Mouse (Mus musculus) adrenal gland, postnatal 14 days (tissue): ENCODE results near the gene Tekt1. TPM values are rescaled to one million over a fixed set of nuclear protein-coding genes. Genes with fewer than 3 reads are reported as not detected.

Source experiments
- DNase-seq: peaks from one replicate; pipeline ENCODE4 v3.0.0; 2021; ENCODE audit warnings: mixed read lengths
- microRNA-seq, 2 experiments: library from miRNA; unstranded; fragments of <30 nt; microRNA quantifications; one replicate each; pipeline ENCODE4 v1.2.0; 2021
- total RNA-seq: library from RNA; stranded (reverse); gene quantifications from 2 replicates; pipeline ENCODE4 v1.2.3, GENCODE M21; 2021

Gene Tekt1
- total RNA-seq, 1 experiment from 2014 or later: not detected

DNA sequence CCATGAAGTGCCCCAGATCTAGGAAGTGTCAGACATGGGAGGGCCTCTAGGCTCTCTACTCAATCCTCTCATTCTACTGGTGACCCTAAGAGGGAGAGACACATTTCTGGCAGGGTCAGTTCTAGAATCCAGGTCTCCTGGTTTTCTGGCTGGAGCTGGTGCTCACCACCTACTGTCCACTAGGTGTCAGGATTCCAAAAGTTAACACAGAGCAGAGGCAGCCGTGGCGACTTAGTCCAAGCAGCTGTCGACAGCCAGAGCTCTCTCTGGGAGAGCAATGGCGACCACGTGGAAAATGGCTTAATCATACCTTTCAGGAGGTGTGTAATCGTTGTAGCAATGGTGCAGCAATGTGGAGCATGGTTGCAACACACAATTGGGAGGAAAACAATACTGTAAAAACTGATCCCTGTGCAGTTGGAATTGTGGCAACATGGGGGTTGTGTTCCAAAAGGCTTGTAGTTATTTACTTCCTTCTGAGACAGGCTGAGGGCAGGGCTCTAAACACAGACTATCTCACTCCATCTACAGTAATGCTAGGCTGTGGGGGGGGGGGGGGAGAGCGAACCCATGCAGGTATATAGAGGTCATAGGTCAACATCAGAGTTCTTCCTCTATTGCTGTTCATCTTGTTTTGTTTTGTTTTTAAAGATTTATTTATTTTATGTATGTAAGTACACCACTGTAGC lies 19.5 kb downstream of the Tekt1 start:
- DNase-seq: peak; percentile 68

DNA sequence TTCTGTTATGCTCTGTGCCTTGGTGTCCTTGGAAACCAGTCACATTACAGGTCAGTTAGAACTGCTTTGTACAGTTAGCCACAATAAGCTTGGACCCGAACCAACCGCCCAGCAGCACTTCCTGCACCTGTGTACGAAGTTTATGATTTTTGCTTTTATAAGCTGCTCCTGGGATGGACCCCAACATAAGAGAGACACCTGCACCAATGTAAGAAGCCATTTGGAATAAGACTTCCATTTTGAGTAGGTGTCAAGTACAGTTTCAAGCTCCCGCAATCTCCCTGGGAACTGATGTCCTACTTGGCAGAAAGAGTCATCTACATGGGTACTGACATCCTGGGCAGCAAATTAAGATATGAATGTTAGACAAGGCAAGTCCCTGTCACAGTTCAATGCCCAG lies 22.5 kb downstream of the Tekt1 start:
- no peak for DNase-seq

DNA sequence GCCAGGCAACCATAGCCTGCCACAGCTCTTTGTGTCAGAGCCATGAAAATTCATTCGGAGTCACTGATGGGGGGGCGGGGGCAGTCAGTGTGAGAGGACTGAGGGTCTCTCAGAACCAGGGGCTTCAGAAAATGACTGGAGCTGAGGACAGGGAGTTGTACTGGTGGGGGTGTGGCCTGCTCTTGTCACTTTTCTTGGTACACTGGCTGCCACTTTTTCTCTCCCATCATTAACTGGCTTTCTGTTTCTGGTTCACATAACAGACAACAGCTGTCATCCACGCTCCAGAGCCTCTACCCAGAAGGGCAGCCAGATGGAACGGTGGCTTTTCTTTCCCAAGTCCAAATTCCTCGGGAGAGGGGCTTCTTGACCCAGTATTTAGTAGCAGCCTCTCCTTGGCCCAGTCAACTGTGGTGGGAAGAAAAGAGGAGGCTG lies 23.8 kb downstream of the Tekt1 start:
- DNase-seq: no peak

DNA sequence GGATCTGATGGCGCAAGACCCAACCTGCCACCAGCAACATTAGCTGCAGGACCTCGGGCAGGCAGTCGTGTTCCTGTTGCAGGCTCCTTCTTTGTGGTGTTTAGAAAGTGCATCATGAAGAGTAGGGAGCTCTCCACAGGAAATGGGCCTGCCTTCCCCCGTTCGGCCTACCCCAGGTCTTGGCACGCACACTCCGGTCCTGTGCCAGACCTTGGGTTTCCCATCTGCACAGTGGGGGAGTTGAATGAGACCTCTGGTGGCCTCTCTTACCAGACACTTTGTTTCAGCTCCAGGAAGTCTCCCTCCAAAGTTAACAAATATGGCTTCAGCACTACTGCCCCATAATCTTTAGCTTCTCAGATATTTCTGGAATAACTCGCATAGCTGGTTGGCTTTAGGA lies 25.5 kb downstream of the Tekt1 start:
- no peak for DNase-seq

DNA sequence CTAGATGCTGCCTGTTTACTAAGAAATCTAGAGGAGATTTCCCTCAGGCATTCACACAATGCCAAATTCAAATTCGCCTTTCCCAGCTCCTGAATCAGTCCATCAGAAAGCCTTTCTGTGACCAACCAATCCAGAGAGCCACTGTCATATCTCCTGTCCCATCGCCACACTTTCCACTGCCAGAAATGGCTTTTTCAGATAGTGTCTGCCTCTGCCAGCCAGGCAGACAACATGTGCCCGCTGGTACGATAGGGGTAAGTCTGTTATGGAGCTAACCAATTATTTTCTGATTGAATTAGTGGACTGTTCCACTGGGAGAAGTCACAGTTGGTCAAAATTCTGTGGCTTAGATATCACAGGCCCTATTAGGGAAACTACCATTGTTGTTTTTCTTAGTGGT lies 27.6 kb downstream of the Tekt1 start:
- DNase-seq: no peak

DNA sequence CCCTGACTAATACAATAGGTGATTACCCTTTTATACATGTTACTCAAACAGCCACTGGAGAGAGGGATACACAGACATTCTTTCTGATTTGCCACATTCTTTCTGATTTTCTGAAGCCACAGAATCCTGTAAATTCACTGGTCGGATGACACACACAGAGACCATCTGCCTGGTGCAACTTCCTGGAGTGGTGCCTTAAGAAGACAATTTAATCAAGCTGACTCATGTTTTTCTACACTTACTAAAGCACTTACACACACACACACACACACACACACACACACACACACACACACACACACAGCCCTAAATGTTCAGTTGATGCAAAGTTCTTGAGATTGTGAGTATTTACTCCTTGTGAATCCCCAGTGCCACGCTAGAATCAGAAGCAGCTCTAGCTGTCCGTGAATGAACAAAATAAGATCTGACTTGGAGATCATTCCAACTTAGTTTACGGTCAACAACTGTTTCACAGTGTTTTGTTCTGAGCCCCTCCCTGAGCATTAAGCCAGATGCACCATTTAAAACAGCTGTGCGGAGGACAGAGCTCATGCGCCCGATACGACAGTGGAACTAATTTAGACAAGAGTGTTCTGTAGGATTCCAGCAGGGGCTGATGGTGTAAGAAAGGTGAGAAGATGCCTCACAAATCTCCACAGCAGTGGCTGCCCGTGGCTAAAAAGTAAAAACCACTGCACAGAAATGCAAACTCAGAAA lies 29.1 kb downstream of the Tekt1 start:
- no peak for DNase-seq

DNA sequence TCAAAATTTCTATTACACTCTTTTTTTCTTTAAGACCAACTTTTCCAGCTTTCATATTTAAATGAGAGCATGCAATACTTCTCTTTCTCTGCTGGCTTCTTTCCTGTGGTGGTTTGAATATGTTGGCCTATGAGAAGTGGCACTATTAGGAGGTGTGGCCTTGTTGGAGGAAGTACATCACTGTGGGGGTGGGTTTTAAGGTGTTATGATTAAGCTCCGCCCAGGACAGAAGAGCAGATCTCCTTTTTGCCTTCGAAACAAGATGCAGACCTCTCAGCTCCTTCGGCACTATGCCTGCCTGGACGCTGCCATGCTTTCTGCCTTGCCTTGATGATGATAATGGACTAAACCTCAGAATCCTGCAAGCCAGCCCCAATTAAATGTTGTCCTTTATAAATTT lies 36.5 kb downstream of the Tekt1 start:
- no peak for DNase-seq

DNA sequence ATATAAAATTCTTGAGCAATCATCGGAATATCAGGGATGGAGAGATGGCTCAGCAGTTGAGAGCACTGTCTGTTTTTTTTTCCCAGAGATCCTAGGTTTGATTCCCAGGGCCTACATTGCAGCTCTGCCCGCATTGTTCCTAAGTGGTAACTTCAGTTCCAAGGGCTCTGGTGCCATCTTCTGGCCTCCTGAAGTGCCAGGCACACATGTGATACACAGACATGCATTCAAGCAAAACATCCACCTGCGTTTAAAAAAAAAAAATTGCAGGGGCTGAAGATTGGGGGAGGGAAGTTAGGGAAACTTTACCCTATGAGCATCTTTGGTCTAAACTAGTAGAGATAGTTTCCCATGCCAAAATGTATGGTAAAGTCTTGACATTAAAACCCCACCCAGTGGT lies 37.8 kb downstream of the Tekt1 start:
- no peak for DNase-seq

DNA sequence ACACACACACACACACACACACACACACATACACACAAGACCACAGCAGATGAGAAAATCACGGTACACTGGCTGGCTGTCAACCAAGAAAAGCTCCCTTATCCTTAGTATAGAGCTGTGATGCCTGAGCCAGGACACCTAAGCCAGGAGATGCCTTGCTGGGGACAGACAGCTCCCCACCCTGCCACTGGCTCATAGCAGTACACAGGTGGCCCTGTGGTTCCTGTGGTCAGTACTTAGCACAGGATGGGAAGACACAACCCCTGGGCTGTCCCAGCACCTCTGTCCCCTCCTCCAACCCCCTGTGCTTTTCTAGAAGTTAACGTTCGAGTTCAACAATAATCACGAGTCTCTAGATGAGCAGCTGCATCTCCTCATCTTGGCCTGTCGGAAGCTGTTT lies 44.2 kb downstream of the Tekt1 start:
- no peak for DNase-seq

DNA sequence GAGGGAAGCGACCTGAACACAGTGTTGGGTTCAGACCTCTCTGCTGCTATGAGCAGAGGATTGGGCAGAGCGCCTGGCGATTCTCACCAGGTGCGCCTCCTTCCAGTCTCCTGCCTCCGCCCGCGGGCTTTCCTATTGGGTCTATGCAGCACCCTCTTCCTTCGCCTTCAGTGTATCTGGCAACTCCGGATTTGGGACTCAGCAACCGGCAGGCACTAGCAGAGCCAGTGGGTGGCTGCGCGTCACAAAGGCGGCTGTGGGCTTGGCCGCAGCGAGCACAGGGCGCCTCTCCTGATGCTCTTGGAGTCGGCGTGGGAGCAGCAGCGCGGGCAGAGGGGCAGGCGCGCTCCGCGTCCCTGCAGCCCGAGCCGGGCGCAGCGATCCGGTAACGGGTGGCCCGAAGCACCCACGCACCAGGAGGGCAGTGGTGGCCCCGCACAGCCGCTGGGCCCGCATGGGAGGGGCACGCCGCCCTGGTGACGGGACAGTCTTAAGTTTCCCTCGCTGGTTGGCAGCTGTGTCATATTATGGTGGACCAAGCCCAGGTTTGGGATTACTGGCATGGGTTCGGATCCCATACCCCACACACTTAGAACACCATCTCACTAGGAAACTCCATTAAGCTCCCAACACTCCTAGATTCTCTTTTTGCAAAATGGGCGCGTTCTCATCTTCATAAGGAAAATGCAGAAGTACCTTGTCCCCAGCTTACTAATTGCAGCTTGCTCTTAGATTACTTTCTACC lies 47.9 kb downstream of the Tekt1 start, which contains the start of gene Fbxo39:
Gene Fbxo39, plus strand, starts transcription at position 294 of the 745 bp plus-strand sequence.
- DNase-seq: peak; percentile 29

DNA sequence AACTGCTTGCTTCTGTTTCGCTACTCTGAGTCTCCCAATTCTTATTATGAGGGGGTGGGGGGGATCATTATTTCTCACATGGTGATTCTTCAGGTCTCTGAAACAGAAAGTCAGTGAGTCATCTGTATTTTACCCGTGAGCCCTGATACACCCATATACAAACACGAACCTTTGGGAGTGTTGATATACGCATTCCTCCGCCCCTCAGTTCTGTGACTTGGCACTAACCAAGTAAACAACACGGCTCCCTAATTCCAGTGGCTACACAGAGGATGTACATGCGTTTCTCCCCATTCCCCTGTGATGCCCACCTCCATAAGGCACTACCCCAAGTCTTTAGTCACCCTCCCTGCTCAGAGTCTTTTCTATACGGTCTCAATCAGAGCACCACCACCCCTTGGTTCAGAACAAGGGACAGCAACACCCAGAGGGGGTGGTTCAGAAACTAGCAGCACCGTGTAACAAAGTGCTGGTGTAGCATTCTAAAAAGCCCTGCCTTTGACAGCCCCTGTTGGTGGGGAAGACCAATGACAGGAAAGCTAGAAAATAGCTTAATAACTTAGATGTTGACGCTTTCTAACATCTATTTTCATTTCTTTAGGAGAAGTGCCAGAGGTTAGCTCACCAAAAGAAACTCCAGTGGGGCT lies 50.8 kb downstream of the Tekt1 start:
- no peak for DNase-seq

DNA sequence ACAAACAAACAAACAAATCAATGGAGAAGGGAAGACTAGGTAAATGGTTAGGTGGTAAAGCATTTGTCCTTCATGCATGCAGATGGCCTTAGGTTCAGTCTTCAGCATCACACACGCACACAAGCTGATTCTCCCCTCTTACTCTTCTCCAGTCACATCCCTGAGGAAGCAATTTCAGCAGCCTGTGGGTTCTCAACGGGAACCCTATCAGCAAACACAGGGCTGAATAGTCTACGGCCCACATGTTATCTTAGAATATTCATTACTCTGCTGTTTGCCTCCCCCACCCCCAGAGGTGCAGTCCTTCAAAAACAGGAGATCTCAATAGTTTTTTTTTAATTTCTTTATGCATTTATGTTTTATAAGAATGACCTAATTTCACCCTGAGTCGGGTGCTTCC lies 51.8 kb downstream of the Tekt1 start:
- no peak for DNase-seq

DNA sequence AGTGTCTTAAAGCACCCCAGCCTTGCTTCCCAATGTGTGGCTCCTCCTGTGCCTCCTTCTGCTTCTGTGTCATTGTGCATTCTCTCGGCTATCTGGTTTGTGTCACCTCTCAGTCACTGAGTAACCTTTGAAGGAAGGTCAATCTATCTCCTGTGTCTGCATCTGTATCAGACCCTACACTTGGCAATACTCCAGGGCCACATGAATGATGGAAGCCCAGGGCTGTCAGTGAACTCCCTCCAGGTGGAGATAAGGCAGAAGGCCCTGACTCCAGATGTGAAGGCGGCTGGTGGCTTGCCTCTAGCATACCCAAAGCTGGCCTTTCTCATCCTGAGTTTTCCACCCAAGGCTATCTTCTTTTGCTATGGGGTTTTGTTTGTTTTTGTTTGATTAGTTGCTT lies 53.3 kb downstream of the Tekt1 start:
- peak; percentile 25 for DNase-seq

DNA sequence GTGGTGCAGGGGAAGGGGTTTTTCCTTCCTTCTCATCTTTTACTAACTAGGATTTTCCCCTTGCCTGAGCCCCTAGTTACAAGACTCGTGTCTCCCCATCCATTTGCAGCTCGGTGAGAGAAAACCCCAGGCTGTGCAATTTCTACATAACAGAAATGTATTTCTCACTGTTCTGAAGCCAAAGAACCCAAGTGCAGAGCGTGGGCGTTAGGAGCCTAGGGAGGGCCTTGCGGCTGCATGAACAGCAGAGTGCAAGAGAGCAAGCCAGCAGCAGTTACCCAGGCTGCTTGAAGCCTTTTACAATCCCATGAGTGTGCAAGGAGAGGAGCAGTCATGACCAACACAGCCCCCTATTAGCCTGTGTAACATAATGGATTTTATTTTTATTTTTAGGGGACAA lies 54.8 kb downstream of the Tekt1 start:
- no peak for DNase-seq

DNA sequence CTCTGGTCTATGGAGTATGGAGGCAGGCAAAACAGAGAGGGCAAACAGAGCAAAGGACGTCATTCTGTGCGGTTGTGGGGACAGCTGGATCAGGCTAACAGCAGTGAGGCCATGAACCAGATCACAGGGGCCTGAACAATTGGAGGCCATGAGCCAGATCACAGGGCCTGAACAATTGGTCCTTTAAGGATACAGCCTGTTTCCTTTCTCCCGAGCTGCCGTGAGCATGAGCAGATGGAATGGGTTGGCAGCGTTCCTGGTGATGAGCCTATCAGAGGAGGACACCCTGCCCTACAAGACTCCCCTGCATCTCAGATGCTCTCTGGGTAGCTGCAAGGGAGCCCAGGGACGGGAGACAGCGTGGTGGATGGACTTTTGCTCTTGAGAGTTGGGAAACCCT lies 60.0 kb downstream of the Tekt1 start:
- peak; percentile 54 for DNase-seq

DNA sequence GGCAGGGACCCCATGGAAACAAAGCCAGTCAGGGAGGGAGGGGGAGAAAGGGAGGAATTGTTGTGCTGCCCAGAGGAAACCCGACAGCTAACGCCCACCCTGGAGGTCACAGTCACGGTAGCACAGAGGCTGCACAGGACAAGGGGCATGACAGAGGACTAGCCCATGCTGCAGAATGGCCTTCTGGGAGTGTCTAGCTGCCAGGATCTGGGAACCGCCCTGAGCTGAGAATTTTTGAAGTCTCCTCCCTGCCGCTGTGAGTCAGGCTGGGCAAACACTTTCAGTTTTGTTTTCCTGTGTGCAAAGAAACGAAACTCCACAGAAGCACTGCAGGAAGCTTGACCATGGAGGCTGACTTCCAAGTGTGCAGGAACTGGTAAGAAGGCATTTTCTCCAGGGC lies 60.9 kb downstream of the Tekt1 start, which contains the start of gene Xaf1:
Gene Xaf1, plus strand, starts transcription at position 296 of the 400 bp plus-strand sequence.
- peak; percentile 82 for DNase-seq

Small RNAs within 50 kb of the gene (microRNA-seq; reads per million reads assigned to microRNA genes)
- 0 reads per million in 2 experiments for gene Mir6338

Other genes starting within 250 kb of the Tekt1 start
- 0.63 and 1.4 TPM in 2 replicates for gene Pitpnm3, start 226.7 kb downstream of the Tekt1 start, total RNA-seq
- 0.78 and 1.4 TPM in 2 replicates for gene Gm43951, start 155.6 kb downstream of the Tekt1 start, total RNA-seq
- gene 4933427D14Rik, start 155.0 kb downstream of the Tekt1 start, total RNA-seq: 8.1 and 9.4 TPM in 2 replicates
- gene Txndc17, start 154.9 kb downstream of the Tekt1 start, total RNA-seq: 72.5 and 75.9 TPM in 2 replicates
- 12.3 and 13.6 TPM in 2 replicates for gene Med31, start 146.8 kb downstream of the Tekt1 start, total RNA-seq
- 0.11 and 0.15 TPM in 2 replicates for gene Slc13a5, start 95.2 kb downstream of the Tekt1 start, total RNA-seq
- gene Xaf1, start 60.8 kb downstream of the Tekt1 start, total RNA-seq: 15.3 and 16.5 TPM in 2 replicates
- not detected in 2 replicates for gene Fbxo39, start 48.0 kb downstream of the Tekt1 start, total RNA-seq
- 4.1 and 5.4 TPM in 2 replicates for gene Smtnl2, start 49.3 kb upstream of the Tekt1 start, total RNA-seq
- 1.7 and 2.8 TPM in 2 replicates for gene Ggt6, start 73.1 kb upstream of the Tekt1 start, total RNA-seq
- 85.6 and 101 TPM in 2 replicates for gene Mybbp1a, start 78.9 kb upstream of the Tekt1 start, total RNA-seq
- gene Spns2, start 127.5 kb upstream of the Tekt1 start, total RNA-seq: 6.9 and 13.1 TPM in 2 replicates
- 0.15 and 0.49 TPM in 2 replicates for gene Spns3, start 188.1 kb upstream of the Tekt1 start, total RNA-seq
- 44.8 and 46.8 TPM in 2 replicates for gene Ube2g1, start 244.8 kb upstream of the Tekt1 start, total RNA-seq